Mouse (Mus musculus) thymus, adult 2 months (tissue): ENCODE results near the gene Tcp10c. TPM values are rescaled to one million over a fixed set of nuclear protein-coding genes. Genes with fewer than 3 reads are reported as not detected.
"Not testable (repeated sequence)": the region's sequence is repeated elsewhere in the genome, so short reads cannot be mapped to it uniquely, and the experiment has no call there.

Experiments
- DNase-seq: peaks from one replicate; pipeline ENCODE4 v3.0.0; 2021
- H3K27ac ChIP-seq: fragments of 200-500 bp; 2 replicates; pipeline ENCODE4 v1.5.1; 2012; ENCODE audit warnings: low read length, control low read depth; ENCODE audit not compliant: control insufficient read depth, insufficient read depth
- H3K27me3 ChIP-seq: fragments of 200-500 bp; 2 replicates; pipeline ENCODE4 v1.6.1; 2012; ENCODE audit warnings: mild to moderate bottlenecking, low read length, moderate library complexity, mixed read lengths; ENCODE audit not compliant: control insufficient read depth, insufficient read depth
- H3K36me3 ChIP-seq: fragments of 200-500 bp; 2 replicates; pipeline ENCODE4 v1.6.1; 2012; ENCODE audit warnings: mild to moderate bottlenecking, low read length, moderate library complexity; ENCODE audit not compliant: control insufficient read depth, insufficient read depth
- H3K4me1 ChIP-seq: fragments of 200-500 bp; replicated peaks from 2 replicates; pipeline ENCODE4 v1.6.1; 2012; ENCODE audit warnings: low read length; ENCODE audit not compliant: control insufficient read depth, insufficient read depth
- H3K4me3 ChIP-seq: fragments of 200-500 bp; 2 replicates; pipeline ENCODE4 v1.5.1; 2012; ENCODE audit warnings: mild to moderate bottlenecking, low read length, control low read depth, moderate library complexity; ENCODE audit not compliant: control insufficient read depth, insufficient read depth
- WGBS: fragments of 180-500 bp; shearing (Covaris S2); methylation state at CpG from one replicate; pipeline ENCODE4 v1.1.7; 2018; 5-methylcytosine and 5-hydroxymethylcytosine counted together
- polyA plus RNA-seq: library from polyadenylated mRNA; depleted of rRNA; stranded (reverse); fragments of >200 nt; gene quantifications from 2 replicates; pipeline ENCODE4 v1.2.3, GENCODE M21; 2012

Gene Tcp10c
- polyA plus RNA-seq, 1 experiment = 0.08 TPM

DNA sequence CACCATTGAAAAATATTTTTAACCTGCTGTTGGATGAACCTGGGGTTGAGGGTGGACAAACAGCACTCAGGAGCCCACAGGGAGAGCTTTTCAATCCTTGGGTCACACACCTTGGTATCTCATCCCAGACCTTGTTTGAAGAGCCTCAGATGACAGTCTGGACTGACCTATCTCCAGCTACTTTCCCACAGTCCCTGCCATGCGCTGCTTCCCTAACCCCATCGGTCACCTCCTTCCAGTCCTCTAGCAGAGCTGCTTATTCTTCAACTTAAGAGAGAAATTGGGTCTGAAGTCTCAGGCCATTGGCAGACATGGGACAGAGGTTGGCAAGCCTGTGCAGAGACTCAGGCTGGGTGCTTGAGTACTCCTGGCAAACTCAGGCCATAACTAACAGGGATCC is 26.9 kb downstream of the Tcp10c start:
- not testable (repeated sequence) for H3K36me3 ChIP-seq, H3K4me3 ChIP-seq, H3K27ac ChIP-seq, DNase-seq, H3K4me1 ChIP-seq, H3K27me3 ChIP-seq
- 97% methylated on average over 2 of the region's 2 CpGs for WGBS

DNA sequence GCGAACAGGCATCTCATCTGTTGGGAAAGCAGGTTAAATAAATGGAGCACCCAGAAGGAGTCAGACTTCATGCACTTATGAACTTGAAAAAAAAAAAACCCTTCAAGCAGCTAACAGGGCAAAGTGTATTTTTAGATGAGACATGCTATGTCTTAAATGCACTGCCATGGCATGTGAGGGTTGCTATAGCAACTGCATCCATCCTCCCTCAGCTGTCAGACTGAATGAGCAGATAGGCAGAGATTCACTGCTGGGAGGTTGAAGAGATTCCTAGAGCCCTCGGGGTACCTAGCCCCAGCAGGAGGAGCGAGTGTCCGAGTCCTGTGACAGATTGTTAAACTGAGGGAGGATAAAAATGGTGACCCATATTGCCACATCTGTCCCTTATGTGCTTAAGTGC is 36.6 kb downstream of the Tcp10c start:
- H3K27ac ChIP-seq, DNase-seq, H3K36me3 ChIP-seq, H3K4me3 ChIP-seq, H3K4me1 ChIP-seq, H3K27me3 ChIP-seq: not testable (repeated sequence)
- 96% methylated on average over 1 of the region's 4 CpGs for WGBS

DNA sequence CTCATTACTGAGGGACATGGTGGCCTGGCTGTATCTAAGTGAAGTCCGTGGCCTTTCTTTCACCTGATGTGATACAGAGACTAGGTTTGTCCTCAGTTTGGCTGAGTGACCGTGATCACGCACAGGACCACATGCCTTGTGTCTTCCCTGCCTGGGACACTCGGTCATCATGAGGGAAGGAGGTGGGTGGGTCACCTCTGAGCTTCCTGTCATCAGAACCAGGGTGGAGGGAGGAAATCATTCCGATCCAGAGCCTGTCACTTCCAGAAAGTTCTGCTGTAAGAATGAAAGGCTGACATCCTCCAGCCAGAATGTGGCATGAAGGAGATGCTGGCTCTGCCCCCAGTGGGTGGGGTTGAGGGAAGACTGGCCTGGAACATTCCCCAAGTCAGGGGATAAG is 45.6 kb downstream of the Tcp10c start:
- DNase-seq, H3K4me3 ChIP-seq, H3K27me3 ChIP-seq, H3K36me3 ChIP-seq, H3K4me1 ChIP-seq, H3K27ac ChIP-seq: not testable (repeated sequence)
- 94% methylated on average over 4 of the region's 5 CpGs for WGBS

DNA sequence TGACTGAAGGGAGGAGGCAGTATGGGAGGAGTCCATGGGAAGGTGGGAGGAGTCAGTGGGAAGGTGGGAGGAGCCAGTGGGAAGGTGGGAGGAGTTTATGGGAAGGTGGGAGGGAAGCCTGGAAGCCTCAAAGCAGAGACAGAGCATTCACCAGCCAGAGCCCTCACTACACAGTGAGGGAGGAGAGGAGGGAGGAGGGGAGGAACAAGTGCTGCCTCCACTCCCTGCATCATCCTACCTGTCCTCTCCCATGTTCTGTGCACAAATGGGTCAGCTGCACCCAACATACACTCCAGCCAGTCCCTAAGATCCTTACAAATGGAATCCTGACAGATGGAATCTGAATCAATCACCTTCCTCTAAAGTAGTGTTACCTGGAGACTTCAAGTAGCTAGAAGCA is 47.7 kb downstream of the Tcp10c start:
- H3K36me3 ChIP-seq, DNase-seq, H3K4me3 ChIP-seq, H3K4me1 ChIP-seq, H3K27me3 ChIP-seq, H3K27ac ChIP-seq: not testable (repeated sequence)

DNA sequence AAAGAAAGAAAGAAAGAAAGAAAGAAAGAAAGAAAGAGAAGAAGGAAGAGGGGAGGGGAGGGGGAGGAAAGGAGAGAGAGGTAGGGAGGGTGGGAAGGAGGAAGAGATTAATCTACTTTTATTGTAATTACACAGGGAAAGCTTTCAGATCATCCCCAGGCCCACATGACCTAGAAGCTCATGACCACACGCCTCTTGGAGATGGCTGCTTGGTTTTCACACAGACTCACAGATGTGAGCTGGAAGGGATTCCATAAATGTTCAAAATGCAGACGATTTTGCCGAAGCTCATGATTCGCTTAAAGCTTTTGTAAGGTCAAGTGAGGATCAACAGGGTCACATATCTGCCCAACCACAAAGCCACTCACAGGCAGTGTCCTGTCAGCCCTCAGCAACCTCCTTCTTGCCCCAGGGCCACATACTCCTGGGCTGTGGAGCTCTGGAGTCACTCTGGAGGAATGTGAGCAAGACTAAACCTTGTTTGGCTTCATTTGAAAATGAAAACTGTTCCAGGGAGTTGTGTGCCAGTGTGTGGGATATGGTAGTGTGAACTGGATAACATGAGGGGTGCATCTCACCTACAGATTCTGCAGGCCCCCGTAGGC is 49.3 kb downstream of the Tcp10c start:
- WGBS = 85% methylated on average over 5 of the region's 5 CpGs
- DNase-seq, H3K4me3 ChIP-seq, H3K27ac ChIP-seq, H3K4me1 ChIP-seq, H3K36me3 ChIP-seq, H3K27me3 ChIP-seq: not testable (repeated sequence)

DNA sequence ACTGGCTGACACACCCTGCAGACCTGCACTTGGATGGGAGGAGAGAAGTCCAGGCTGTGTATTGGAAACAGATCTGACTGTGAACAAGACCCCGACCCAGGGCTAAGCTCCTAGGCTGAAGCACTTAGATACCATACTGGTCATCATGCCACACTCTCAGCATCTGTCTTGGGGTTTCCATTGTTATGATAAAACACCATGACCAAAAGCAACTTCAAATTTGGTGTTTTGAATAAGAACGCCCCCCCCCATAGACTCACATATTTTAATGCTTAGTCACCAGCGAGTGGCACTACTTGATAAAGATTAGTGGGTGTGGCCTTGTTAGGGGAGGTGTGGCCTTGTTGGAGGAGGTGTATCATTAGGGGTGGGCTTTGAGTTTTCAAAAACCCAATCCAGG is 51.7 kb downstream of the Tcp10c start:
- H3K27ac ChIP-seq, H3K4me1 ChIP-seq, H3K36me3 ChIP-seq, DNase-seq, H3K4me3 ChIP-seq, H3K27me3 ChIP-seq: not testable (repeated sequence)
- 86% methylated on average over 3 of the region's 3 CpGs for WGBS

DNA sequence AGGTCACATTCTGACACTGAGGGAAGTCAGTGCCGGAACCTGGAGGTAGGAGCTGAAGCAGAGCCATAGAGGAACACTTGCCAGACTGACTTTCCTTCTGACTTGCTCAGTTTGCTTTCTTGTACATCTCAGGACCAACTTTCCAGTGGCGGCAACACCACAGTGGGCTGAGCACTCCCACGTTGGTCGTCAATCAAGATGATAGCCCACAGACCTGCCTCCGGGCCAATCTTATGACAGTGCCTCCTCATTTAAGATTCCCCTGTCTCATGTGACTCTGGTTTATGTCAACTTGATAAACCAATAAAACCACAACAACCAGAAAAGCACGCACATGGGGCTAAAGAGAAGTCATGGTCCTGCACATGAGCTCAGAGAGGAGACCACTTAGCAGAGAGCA is 52.3 kb downstream of the Tcp10c start:
- not testable (repeated sequence) for H3K4me3 ChIP-seq, H3K36me3 ChIP-seq, H3K27ac ChIP-seq, H3K4me1 ChIP-seq, H3K27me3 ChIP-seq, DNase-seq
- 93% methylated on average over 6 of the region's 6 CpGs for WGBS

DNA sequence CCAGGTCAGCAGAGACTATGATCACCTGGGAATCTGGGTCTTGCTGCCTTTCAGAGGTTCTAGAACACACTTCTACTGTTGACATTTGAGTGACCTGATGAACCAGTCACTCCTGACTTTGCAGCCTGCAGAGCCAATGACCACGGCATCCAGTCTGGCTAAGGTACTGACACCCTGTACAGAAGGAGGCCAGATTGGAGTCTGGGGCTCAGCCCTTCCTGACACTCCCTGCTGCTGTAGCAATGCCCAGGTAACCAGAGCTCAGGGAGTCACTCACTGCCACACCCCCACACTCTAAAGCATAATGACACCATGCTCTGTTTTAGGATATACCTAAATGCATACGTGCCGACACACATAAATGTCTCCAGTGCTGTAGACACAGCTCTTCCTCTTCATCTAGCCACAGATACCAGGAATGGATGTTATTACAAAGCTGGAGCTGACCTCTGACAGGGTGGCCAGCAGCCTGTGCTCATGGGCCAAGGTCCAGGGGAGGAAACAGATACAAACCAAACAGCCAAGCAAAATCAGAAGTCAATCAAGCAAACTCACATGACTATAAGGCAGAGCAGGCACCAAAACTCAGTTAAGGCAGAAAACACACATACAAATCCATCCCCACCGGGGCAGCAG is 53.4 kb downstream of the Tcp10c start:
- H3K4me3 ChIP-seq, H3K27ac ChIP-seq, H3K4me1 ChIP-seq, H3K36me3 ChIP-seq, H3K27me3 ChIP-seq, DNase-seq: not testable (repeated sequence)
- 97% methylated on average over 3 of the region's 4 CpGs for WGBS

DNA sequence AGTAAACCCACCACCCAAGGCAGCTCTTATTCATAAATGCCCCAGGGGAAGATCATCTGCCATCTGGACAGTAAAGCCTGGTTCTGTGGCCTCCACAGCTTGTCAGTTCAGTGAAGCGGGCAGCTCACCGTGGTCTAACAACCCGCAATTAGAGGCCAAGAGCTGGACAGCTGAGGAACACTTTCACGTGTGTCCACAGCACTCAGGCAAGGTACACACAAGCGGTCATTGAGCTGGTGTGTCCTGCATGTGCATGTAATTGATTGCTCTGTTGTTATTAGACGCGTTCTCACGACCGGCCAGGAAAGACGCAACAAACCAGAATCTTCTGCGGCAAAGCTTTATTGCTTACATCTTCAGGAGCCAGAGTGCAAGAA is 53.9 kb downstream of the Tcp10c start:
- H3K4me3 ChIP-seq, H3K27ac ChIP-seq, DNase-seq, H3K36me3 ChIP-seq, H3K27me3 ChIP-seq, H3K4me1 ChIP-seq: not testable (repeated sequence)
- WGBS = 97% methylated on average over 11 of the region's 11 CpGs

DNA sequence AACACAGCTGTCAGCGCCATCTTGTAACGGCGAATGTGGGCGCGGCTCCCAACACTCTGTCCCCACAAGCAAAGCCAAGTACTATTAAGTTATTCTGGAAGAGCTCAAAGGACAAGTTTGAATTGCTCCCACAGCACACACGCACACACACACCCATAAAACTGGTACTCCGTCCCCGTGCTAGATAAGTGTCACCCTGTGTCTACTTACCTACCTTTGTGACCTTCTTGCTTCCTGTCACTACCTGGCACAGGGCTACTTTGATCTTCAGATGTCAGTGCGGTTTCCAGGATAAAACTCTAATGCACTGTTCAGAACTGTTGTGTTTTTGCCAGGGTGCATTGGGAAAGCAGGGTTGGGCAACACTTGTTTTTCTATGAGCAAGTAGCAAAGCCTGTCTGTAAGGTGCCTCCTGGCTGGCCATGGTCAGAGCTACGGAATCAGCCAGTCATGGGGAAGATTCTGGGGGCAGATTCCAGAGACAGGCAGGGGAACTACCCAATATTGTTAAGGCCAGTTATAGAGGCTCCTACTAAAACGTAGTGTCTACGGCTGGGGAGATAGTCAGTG is 66.7 kb downstream of the Tcp10c start:
- not testable (repeated sequence) for H3K4me1 ChIP-seq, H3K27ac ChIP-seq, H3K36me3 ChIP-seq, H3K27me3 ChIP-seq, DNase-seq, H3K4me3 ChIP-seq
- 93% methylated on average over 11 of the region's 12 CpGs for WGBS

DNA sequence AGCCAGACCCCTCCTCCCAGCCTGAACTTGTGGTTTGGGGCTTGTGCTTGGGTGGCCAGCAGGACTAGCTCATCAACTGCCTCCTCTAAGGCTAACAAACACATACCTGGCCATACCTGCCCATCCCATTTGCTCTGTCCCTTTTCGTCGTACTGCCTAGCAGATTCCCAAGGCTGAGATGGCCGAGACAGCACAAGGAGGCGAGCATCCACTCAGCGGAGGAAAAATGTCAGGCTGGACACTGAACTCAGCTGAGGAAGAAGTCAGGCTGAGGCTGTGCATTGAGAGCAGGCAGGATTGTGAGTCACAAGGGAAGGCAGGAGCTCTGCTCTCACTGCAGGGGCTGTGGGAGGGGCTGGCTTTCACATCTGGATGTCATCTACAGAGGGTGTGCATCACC is 68.3 kb downstream of the Tcp10c start:
- 93% methylated on average over 5 of the region's 5 CpGs for WGBS
- H3K27ac ChIP-seq, H3K27me3 ChIP-seq, H3K4me1 ChIP-seq, H3K4me3 ChIP-seq, H3K36me3 ChIP-seq, DNase-seq: not testable (repeated sequence)
